Mouse (Mus musculus) R1 (cell line): ENCODE results near the gene Cbr3.

Source experiments
- DNase-seq: peaks from one replicate; pipeline ENCODE4 v3.0.0-alpha.2; 2018; ENCODE audit warnings: low read depth, low spot score

The Cbr3 gene

GRCm38 (mm10) chr16:93711411-93712188, 28.6 kb downstream of the Cbr3 start, which contains the start of gene Dop1b:
Gene Dop1b (plus strand): TSS chr16:93711904.
- DNase-seq, result peak; percentile 97

GRCm38 (mm10) chr16:93712189-93712885, 29.3 kb downstream of the Cbr3 start:
- no peak for DNase-seq

GRCm38 (mm10) chr16:93712966-93713365, 30.0 kb downstream of the Cbr3 start:
- no peak for DNase-seq

DNA sequence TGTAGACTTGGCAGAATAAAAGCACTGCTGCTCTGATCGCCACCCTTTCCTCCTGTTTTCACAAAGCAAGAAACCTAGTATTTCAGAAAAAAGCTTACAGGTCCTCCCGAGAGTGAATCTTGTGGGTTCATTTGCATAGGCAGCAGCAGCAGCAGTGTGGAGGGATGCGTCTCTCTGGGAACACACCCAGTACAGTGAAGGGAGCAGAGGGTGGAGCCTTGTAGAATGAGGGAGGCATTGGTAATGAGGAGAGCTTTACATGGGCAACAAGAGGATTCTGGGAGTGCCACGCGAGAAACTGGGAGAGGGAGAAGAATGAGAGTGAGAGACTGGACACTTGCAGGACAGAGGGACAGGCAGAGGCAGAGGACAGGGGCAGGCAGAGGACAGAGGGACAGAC, 31.4 kb downstream of the Cbr3 start:
- DNase-seq, result peak; percentile 89

GRCm38 (mm10) chr16:93715826-93716225, 32.8 kb downstream of the Cbr3 start:
- DNase-seq, result no peak

DNA sequence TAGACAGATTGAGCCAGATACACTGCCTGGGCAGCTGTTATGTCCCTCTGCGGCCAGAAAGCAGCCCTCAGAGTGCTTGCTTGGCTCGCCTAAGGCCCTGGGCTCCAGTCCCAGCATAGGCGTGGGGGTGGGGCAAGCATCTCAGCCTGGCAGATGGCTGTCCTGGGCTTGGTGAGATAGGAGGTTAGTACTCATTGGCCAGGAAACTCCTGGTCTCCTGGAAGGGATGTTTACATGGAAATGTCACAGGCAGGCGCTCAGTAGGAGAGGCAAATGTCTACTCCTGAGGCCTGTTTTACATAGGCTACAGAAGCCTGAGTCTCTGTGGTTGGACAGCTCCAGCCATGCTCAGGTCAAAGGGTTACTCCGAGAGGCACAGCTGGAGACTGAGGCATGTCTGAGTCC, 34.3 kb downstream of the Cbr3 start:
- peak; percentile 97 for DNase-seq

- DNase-seq, result no peak
Measured at GRCm38 (mm10) chr16:93721771-93722170, 38.8 kb downstream of the Cbr3 start.

GRCm38 (mm10) chr16:93722476-93722875, 39.5 kb downstream of the Cbr3 start:
- no peak for DNase-seq

- no peak for DNase-seq
Measured at GRCm38 (mm10) chr16:93725417-93726144, 42.6 kb downstream of the Cbr3 start.

- DNase-seq, result no peak
Measured at GRCm38 (mm10) chr16:93726186-93726585, 43.2 kb downstream of the Cbr3 start.

DNA sequence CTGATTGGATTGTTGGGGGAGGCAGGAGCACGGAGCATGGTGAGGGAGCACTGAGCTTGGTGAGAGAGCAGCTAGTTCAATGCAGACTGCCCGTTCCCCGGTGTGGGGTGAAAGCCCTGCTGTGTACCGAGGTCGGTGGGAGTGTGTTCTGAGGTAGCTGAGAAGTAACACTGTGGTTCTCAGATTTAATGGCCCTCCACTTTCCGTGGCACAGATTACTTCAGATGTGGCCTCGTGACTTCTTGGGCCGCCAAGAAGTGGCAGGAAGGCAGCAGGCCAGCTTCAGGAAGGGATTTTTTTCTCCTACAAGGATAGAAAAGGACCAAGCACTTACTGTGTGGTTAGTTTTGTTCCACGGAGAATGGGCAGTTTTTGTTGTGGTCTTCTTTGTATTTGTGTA, 45.7 kb downstream of the Cbr3 start:
- DNase-seq, result no peak

GRCm38 (mm10) chr16:93729801-93730721, 47.0 kb downstream of the Cbr3 start:
- no peak for DNase-seq

DNA sequence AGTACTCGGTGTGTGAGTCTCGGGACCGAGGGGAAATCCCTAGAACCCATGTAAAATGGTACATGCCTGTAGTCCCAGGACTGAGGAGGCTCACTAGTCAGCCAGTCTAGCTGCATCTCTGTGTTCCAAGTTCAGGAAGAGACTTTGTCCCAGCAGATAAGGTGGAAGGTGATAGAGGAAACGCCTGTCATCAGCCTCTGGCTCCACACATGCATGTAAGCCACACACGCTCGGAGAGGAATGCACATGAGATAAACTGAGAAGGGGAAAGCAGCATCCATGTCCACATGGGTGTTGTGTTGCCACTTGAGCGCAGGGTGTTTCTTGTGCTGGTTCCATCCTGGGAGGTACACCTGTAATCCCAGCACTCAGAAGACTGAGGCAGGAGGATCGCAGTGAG, 48.3 kb downstream of the Cbr3 start:
- no peak for DNase-seq

DNA sequence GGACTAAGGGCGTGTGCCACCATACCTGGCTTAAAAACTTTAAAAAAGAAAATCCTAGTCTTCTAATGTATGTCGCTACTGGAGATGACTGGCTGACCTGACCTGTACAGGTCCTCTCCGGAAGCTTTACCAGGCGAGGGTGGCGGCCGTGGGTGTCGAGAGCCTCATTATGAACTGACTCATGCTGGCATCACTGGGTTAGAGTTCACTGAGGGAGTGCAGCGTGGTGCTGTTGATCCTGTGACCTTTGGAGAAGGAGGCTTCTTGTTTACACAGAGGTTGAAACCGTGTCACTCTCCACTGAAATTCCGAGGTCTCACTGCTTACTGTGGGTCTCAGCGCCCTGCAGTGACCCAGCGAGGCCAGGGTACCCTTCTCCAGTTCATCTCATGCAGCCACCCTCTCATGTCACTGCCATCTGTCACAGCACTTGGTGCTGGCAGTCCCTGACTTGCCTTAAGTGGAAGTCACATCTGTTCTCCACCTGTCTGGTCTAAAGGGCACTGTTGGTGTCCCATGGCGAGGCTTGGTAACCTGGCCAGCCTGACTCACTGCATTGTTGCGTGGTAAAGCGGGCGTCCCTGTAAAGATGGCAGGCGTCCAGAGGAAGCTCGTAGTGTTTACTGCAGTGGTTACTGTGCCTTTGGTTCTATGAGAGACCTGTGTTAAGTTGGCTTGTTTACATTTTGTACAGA, 50.0 kb downstream of the Cbr3 start:
- no peak for DNase-seq

DNA sequence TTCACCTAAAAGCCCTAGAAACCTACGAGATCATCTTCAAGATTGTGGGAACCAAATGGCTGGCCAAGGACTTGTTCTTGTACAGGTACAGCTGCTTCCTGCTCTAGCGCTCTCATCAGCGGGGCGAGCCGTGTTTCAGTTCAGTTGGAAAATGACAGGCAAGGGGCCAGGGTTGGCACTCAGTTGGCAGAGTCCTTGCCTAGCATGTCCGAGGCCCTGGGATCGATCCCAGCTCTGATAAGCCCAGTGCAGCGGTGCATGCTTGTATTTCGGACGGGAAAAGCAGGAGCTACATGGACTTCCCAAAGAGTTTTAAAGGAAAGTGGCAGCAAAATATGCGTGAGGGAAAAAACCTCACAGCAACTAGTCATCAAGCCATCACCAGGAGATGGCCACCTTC, 56.2 kb downstream of the Cbr3 start:
- no peak for DNase-seq
